Mouse (Mus musculus) cerebellum, adult 2 months (tissue): ENCODE data around the gene Mapkapk5.

Experiments
- CTCF ChIP-seq: fragments of 200-500 bp; IDR thresholded peaks from 2 replicates; pipeline ENCODE4 v1.5.1; 2011; ENCODE audit warnings: low read depth, mild to moderate bottlenecking, control low read depth, low read length, moderate library complexity, borderline replicate concordance; ENCODE audit not compliant: insufficient read depth
- POLR2A ChIP-seq: fragments of 200-500 bp; IDR thresholded peaks from 2 replicates; pipeline ENCODE4 v1.6.1; 2011; ENCODE audit warnings: low read length, control low read depth, borderline replicate concordance; ENCODE audit not compliant: insufficient read depth

- TF ChIP-seq CTCF (no peak), POLR2A (no peak)
These were observed 31.3 kb upstream of the Mapkapk5 start for GRCm38 (mm10) chr5:121576927-121577488.
